Mouse (Mus musculus): ENCODE data around the gene Aurka. TPM values are rescaled to one million over a fixed set of nuclear protein-coding genes. Genes with fewer than 3 reads are reported as not detected.

Aurka gene
- total RNA-seq, 2 experiments from 2014 or later = 11.5 to 14.4 TPM

- DNase-seq = no peak
Measured at GRCm38 (mm10) chr2:172381898-172382297, 11.6 kb upstream of the Aurka start.

GRCm38 (mm10) chr2:172381341-172381740 is 11.0 kb upstream of the Aurka start:
- DNase-seq = no peak

GRCm38 (mm10) chr2:172380513-172380912 is 10.2 kb upstream of the Aurka start:
- DNase-seq = no peak

GRCm38 (mm10) chr2:172378332-172378731 is 8.0 kb upstream of the Aurka start:
- peak; percentile 53 for DNase-seq

- no peak for DNase-seq
Measured at GRCm38 (mm10) chr2:172376999-172377515, 6.7 kb upstream of the Aurka start.

GRCm38 (mm10) chr2:172376551-172376950 is 6.2 kb upstream of the Aurka start:
- DNase-seq = peak; percentile 22

GRCm38 (mm10) chr2:172371258-172371657 is 923 bp upstream of the Aurka start:
- DNase-seq = no peak

GRCm38 (mm10) chr2:172363176-172363575 is 7.2 kb downstream of the Aurka start:
- no peak for DNase-seq

- no peak for DNase-seq
Measured at GRCm38 (mm10) chr2:172355833-172356232, 14.5 kb downstream of the Aurka start.

- no peak for DNase-seq
Measured at GRCm38 (mm10) chr2:172354761-172355160, 15.6 kb downstream of the Aurka start.

- no peak for DNase-seq
Measured at GRCm38 (mm10) chr2:172353218-172353617, 17.1 kb downstream of the Aurka start.

GRCm38 (mm10) chr2:172350773-172351172 is 19.6 kb downstream of the Aurka start:
- DNase-seq = no peak

GRCm38 (mm10) chr2:172349776-172350175 is 20.6 kb downstream of the Aurka start:
- DNase-seq = no peak

GRCm38 (mm10) chr2:172348297-172348950 is 21.9 kb downstream of the Aurka start:
- no peak for DNase-seq

GRCm38 (mm10) chr2:172346933-172347611 is 23.3 kb downstream of the Aurka start:
- peak; percentile 31 for DNase-seq

GRCm38 (mm10) chr2:172346034-172346929 is 24.1 kb downstream of the Aurka start:
- DNase-seq = peak; percentile 74

GRCm38 (mm10) chr2:172345258-172345738 is 25.0 kb downstream of the Aurka start, which contains the start of gene Fam210b:
TSS of gene Fam210b (plus strand) at chr2:172345565.
- peak; percentile 98 for DNase-seq

GRCm38 (mm10) chr2:172344669-172345068 is 25.7 kb downstream of the Aurka start:
- no peak for DNase-seq

- no peak for DNase-seq
Measured at GRCm38 (mm10) chr2:172343751-172344150, 26.6 kb downstream of the Aurka start.

- no peak for DNase-seq
Measured at GRCm38 (mm10) chr2:172341606-172342005, 28.7 kb downstream of the Aurka start.

- DNase-seq = no peak
Measured at GRCm38 (mm10) chr2:172340936-172341335, 29.4 kb downstream of the Aurka start.

- DNase-seq = no peak
Measured at GRCm38 (mm10) chr2:172338206-172338942, 32.0 kb downstream of the Aurka start.

Measured in adrenal gland, postnatal 10 days (tissue).